Mouse (Mus musculus) right cerebral cortex, postnatal 4 days (tissue): Measurements from ENCODE around the gene Rhoc.
"Not testable (repeated sequence)": the region's sequence is repeated elsewhere in the genome, so short reads cannot be mapped to it uniquely, and the experiment has no call there.

Source experiments
- DNase-seq: peaks from one replicate; pipeline ENCODE4 v3.0.0-alpha.2; 2022

Rhoc gene

DNA sequence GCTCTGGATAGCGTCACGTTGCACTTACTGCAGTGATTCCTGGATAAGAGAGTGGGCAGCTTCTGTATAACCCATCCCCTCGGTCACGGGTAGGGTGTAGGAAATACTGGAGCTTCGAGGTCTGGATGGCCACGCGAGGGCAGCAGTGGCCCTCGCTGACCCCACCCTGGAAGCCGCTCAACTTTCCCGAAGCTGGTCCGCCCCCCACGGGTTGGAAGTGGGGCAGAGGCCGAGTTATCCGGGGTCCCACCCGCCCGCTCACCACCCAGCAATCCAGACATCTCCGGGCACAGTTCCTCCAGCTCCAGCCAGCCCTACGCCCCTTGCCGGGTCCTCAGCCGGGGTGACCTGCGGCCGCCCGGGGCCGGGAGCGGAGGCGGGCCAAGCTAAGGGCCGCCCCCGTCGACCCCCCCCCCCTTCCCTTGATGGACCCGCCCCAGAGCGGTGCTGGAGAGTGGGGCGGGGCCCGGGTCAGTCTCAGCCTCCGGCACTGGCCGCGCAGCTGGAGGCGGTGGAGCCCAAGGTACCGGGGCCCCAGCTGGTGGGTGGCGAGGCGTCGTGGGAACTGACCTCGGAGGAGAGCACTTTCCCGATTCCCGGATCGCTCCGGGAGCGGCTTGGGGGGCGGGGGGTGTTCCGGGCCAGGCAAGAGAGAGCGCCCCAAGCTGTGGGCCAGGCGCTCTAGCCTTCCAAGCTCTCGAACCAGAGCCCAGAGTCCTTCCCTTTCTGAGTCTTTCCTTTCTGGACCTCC lies 561 bp downstream of the Rhoc start:
- DNase-seq, result peak; percentile 68

- no peak for DNase-seq
Measured at GRCm38 (mm10) chr3:104789312-104789605, 1.1 kb downstream of the Rhoc start.

DNA sequence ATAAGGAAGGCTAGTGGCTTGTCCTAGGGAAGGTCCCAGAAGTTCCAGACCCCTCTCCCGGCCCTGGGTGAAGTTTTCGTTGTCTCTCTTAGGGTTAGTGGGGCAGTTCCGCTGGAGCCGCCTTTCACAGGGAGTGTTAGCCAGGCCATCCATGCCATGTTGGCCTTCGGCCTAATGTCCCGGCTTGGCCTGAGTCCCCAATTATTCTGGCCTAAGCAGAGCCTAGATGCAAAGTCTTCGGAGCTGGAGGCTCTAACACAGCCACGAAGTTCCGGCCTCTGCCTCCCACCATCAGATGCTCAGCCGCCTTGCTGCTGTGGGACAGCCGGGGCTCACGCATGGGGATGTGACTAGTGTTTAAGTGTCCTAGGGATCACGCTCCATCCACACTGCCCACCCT lies 1.6 kb downstream of the Rhoc start:
- DNase-seq, result no peak

- no peak for DNase-seq
Measured at GRCm38 (mm10) chr3:104790401-104790937, 2.3 kb downstream of the Rhoc start.

DNA sequence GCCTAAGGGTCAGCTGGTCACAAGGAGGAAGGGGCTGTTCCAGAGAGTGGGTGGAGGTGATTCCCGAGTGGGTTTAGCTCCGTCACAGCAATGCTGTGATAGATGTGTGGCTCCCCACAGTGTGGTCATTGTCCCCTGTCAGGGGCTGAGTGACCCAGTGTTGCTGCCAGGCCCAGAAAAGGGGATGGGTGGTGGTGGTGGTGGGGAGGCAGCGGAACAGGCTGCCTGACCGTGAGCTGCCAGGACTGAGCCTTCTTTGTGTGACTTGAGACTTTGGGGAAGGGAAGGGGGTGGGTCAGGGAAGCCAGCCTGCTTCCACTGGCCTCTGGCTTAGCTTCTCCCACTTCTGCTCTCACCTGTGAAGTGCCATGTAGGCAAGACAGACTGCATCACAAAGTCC lies 2.8 kb downstream of the Rhoc start:
- no peak for DNase-seq

DNA sequence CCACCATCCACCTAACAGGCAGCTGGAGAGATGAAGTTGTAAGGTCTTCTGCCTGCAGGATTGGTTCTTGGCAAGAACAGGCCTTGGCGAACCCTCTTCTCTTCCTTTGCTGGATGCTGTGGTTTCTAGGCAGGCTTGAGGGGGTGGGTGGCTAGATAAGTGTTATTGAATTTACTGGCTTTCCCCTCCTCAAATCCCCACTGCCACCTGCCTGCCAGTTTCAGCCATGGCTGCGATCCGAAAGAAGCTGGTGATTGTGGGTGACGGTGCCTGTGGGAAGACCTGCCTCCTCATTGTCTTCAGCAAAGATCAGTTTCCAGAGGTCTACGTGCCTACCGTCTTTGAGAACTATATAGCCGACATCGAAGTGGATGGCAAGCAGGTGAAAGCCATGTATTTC lies 3.5 kb downstream of the Rhoc start:
- DNase-seq, result no peak

GRCm38 (mm10) chr3:104792360-104793270 lies 4.4 kb downstream of the Rhoc start:
- DNase-seq, result no peak

- DNase-seq, result peak; percentile 81
Measured at GRCm38 (mm10) chr3:104793871-104794828, 6.0 kb downstream of the Rhoc start.

DNA sequence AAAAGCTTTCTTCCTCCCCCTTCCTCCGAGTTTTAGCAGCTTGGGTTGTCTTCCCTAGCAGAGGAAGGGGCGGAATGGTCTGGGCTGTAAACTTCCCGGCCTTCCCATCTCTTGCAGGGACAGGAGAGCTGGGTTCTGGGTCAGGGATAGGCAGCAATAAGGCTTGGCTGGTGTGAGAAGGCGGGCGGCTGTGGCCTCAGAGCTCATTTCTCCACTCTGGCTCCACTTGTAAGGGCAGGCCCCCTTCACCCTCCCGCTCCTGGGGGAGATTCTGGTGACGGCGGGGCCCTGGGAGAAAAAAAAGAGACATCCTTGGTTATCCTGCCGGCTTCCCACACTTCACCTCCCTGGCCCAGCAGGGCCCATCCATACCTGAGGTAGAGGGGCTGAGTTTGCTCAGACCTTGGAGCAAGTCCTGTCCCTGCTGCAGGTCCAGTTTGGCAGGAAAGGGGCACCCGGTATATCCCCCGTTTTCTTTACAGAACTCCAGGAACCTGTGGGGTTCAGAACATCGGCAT lies 6.8 kb downstream of the Rhoc start:
- no peak for DNase-seq

DNA sequence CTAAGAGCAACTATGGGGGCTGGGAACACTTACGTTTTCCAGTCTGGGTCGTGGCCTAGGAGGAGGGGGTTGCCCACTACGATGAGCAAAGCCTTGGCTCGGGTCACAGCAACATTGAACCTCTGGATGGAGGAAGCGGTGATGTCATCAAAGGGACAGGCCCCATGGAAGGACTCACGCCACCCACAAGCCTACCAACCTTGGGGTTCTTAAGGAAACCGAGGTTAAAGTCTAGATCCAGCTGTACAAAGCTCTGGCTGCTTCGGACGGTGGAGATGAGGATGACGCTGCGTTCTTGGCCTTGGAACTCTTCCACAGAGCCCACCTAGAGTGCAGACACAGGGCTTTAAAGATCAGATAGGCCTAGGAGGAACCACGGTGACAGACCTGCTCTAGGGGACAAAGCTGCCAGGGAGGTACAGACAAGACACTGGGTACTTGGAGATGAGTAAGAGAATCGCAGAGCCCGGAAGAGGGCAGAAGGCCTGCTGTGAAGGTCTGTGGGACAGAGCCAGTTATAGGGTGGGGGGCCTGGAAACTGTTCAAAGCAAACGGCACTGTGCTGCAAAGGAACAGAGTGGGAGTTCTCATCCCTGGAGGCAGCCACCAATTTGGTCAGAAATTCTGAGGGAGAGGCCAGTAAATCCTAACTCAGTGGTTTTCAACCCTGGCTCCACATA lies 7.6 kb downstream of the Rhoc start:
- DNase-seq, result no peak

DNA sequence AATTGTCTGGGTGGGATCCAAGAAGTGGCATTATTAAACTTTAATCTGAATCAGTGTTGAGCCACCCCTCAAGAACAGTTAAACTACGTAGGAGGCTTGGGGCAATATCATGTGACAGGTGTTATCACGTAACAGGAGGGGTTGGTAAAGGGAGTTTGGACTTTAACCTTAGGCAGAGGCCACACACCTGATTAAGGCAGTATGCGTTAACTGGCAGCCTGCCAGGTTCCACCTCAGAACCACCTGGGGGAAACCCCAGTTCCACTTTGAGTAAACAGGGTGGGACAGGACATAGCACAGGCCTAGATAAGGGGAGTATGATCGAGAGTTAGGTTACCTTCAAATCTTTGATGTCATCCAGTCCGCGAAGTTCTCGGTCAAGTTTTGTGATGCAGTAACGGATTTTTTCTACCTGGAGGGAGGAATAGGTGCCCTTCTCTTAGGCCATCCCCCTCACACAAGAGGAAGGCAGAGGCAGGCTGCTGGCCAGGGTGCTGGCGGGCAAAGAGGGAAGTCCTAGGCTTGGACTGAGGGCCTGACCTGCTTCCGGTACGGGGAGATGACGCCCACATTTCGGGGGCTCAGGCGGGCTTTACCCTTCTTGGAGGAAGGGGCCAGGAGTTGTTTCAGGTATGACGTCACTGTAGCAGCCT lies 8.4 kb downstream of the Rhoc start:
- DNase-seq, result no peak

DNA sequence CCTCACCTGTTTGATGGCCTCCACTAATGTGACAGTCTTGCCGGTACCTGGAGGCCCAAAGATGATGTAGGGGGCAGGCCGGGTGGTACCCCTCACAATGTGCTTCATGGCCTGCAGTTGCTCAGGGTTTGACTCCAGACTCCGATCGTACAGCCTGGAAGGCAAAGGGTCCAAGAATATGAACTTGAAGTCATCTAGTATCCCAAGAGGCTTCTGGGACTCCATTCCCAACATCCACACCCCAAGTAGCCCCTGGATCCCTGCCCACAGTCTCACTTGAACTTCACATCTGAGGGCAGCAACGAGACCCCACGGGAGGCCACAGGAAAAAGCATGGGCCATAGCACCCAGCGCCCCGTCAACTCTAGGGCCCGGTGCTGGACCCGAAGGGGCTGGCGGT lies 12.5 kb downstream of the Rhoc start:
- no peak for DNase-seq

- DNase-seq, result no peak
Measured at GRCm38 (mm10) chr3:104801481-104801880, 13.3 kb downstream of the Rhoc start.

GRCm38 (mm10) chr3:104804312-104804711 lies 16.1 kb downstream of the Rhoc start:
- DNase-seq, result no peak

- no peak for DNase-seq
Measured at GRCm38 (mm10) chr3:104805539-104805938, 17.4 kb downstream of the Rhoc start.

GRCm38 (mm10) chr3:104811752-104812151 lies 23.6 kb downstream of the Rhoc start:
- no peak for DNase-seq

GRCm38 (mm10) chr3:104812254-104812653 lies 24.1 kb downstream of the Rhoc start:
- DNase-seq, result no peak

DNA sequence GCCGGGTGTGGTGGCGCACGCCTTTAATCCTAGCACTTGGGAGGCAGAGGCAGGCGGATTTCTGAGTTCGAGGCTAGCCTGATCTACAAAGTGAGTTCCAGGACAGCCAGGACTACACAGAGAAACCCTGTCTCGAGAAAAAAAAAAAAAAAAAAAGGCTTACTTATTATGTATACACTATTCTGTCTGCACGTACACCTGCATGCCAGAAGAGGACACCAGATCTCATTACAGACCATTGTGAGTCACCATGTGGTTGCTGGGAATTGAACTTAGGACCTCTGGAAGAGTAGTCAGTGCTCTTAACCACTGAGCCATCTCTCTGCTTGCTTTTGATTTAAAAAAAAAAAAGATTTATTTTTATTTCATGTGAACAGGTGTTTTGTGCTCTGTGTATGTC lies 25.1 kb downstream of the Rhoc start:
- not testable (repeated sequence) for DNase-seq

DNA sequence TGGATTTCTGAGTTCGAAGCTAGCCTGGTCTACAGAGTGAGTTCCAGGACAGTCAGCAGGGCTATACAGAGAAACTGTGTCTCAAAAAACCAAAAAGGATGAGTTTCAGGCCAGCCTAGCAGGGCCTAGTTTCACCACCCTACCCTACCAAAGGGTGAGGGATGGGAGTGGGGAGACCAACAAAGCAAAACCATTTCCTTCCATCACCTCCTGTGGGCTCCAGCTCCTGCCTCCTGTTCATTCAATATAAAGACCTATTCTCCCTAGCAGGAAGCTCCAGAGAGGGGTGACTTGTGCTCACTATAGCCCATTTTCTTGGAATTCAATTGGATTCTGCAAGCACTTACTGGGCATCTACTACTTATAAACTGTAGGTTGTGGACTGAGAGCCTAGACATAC lies 26.6 kb downstream of the Rhoc start:
- no peak for DNase-seq

GRCm38 (mm10) chr3:104815346-104815745 lies 27.2 kb downstream of the Rhoc start:
- no peak for DNase-seq

GRCm38 (mm10) chr3:104816130-104816529 lies 28.0 kb downstream of the Rhoc start:
- DNase-seq, result no peak
